Mouse (Mus musculus): ENCODE data around the gene Nmnat3. TPM values are rescaled to one million over a fixed set of nuclear protein-coding genes. Genes with fewer than 3 reads are reported as not detected.
A peak's percentile ranks its signal among the peaks of the same experiment; 100 is the strongest.

Nmnat3 gene
- polyA plus RNA-seq, 1 experiment from 2014 or later = 1.7 TPM

DNA sequence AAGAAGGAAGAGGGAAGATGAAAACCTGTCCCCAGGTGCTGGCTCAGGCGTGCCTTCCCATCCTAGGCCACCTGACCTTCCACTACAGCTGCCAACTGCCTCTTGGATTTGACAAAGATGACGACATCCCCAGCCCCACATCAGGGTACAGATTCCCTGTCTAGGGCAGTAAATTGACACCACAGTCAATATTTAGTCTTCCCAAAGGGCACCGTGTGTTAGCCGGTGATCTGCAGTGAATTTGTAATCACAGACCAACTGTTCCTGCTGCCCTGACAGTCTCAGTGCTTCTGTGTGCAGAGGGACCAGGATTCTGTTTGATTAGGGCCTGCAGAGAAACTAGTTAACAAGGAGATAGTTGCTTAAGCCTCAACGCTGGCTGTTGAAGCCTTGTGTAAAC, 7.1 kb upstream of the Nmnat3 start:
- Histone ChIP-seq H3K9me3 (ENCODE audit: control insufficient read depth, low read length) (no peaks in the 10 kb centered on the region), H3K9ac (no peak overlapping the region), H3K27me3 (ENCODE audit: control insufficient read depth, insufficient read depth, low read length) (no peaks in the 10 kb centered on the region), H3K4me2 (replicated peaks) (no peak overlapping the region), H3K4me1 (replicated peaks; ENCODE audit: control insufficient read depth, insufficient read depth, low read length) (0 out of 2 replicates have a peak, but pooled peaks cover 4% of the 10 kb centered on the region), H3K27ac (no peak overlapping the region), H3K36me3 (replicated peaks; ENCODE audit: control insufficient read depth, insufficient read depth) (no peaks in the 10 kb centered on the region), H3K4me3 (replicated peaks; ENCODE audit: low read length) (no peak overlapping the region)
- DNase-seq (ENCODE audit: low spot score) (no peak), ATAC-seq (ENCODE audit: low FRiP score) (no peak)
- WGBS = 65% methylated on average over 5 of the region's 5 CpGs

DNA sequence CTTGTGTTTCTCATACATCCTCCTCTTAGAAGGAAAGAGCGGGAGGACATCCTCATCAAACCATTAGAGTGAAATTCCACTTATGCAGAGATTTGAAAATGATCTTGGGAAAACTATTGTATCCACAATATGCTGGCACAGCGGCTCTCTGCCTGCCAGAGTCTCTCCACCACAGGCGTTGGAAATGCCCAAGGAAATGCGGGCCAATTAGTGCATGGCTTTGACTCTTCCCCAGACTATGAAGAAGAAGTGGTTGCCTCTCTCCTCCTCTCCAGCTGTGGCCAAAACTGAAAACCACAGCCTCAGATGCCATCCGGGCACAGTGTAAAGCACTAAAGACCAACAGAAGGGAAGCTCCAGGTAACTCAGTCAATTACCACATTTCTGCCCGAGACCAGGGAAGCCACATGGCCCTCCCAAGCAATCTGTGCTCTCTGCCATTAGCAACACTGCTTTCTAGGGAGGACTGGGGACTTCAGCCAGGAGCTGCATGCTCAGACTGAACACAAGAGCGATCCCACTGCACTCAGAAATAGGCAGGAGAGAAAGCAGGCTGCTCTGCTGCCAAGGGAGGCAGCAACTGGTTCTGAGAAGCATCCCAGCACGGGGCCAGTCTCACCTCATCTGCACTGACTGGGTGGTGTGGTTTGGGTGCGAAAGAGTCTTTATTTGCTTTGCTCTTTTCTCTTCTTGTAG, 1.5 kb upstream of the Nmnat3 start:
- no peak overlapping the region for H3K4me2 ChIP-seq (replicated peaks)
- ATAC-seq (ENCODE audit: low FRiP score) = no peak
- no peaks in the 10 kb centered on the region for H3K9me3 ChIP-seq (ENCODE audit: control insufficient read depth, low read length)
- WGBS = 80% methylated on average over 9 of the region's 9 CpGs
- H3K4me3 ChIP-seq (replicated peaks; ENCODE audit: low read length) = no peak overlapping the region
- no peak overlapping the region for H3K9ac ChIP-seq
- no peak overlapping the region for H3K27ac ChIP-seq
- DNase-seq (ENCODE audit: low spot score) = no peak
- H3K27me3 ChIP-seq (ENCODE audit: control insufficient read depth, insufficient read depth, low read length) = no peaks in the 10 kb centered on the region
- H3K36me3 ChIP-seq (replicated peaks; ENCODE audit: control insufficient read depth, insufficient read depth) = no peaks in the 10 kb centered on the region
- 0 out of 2 replicates have a peak, but pooled peaks cover 4% of the 10 kb centered on the region for H3K4me1 ChIP-seq (replicated peaks; ENCODE audit: control insufficient read depth, insufficient read depth, low read length)

DNA sequence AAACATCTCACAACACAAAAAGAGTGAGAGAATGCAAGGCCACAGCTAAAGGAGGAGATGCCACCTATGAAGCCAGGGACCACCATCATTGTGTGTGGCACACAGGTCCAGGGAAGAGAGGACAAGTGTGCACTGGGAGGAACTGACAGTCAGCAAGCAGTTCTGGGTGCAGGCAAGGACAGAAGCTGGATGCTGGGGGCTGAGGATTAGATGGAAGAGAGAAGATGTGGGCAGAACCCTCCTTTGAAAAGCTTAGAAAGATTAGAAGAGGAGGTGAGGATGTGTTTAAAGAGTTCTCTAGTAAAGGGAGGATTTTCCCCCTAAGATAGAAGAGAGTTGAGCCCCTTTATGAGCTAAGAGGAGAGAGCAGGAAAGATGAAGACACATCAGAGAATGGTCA, 2.4 kb downstream of the Nmnat3 start:
- no peak overlapping the region for H3K9ac ChIP-seq
- no peak overlapping the region for H3K4me2 ChIP-seq (replicated peaks)
- no peaks in the 10 kb centered on the region for H3K4me1 ChIP-seq (replicated peaks; ENCODE audit: control insufficient read depth, insufficient read depth, low read length)
- H3K4me3 ChIP-seq (replicated peaks; ENCODE audit: low read length) = no peak overlapping the region
- H3K9me3 ChIP-seq (ENCODE audit: control insufficient read depth, low read length) = no peaks in the 10 kb centered on the region
- ATAC-seq (ENCODE audit: low FRiP score) = no peak
- DNase-seq (ENCODE audit: low spot score) = no peak
- no peak overlapping the region for H3K27ac ChIP-seq
- H3K27me3 ChIP-seq (ENCODE audit: control insufficient read depth, insufficient read depth, low read length) = no peaks in the 10 kb centered on the region
- H3K36me3 ChIP-seq (replicated peaks; ENCODE audit: control insufficient read depth, insufficient read depth) = no peaks in the 10 kb centered on the region

DNA sequence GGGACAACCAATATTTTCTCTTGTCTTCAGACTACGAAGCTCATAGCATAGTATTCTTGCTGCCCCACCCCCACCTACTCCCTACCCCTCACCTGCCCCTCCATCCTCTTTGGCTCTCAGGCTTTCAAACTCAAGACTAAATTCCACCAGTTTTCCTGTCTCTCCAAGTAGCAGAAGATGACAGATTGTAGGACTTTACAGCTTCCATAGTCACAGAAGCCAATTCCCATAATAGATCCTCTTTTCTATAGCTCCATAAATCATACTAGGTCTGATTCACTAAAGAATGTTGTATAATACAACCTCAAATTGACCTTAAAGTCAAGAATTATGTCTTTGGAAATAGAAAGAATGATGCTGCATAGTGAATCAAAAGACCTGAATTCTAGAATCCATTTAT, 3.4 kb downstream of the Nmnat3 start:
- Histone ChIP-seq H3K27me3 (ENCODE audit: control insufficient read depth, insufficient read depth, low read length) (no peaks in the 10 kb centered on the region), H3K36me3 (replicated peaks; ENCODE audit: control insufficient read depth, insufficient read depth) (no peaks in the 10 kb centered on the region), H3K4me2 (replicated peaks) (no peak overlapping the region), H3K9me3 (ENCODE audit: control insufficient read depth, low read length) (no peaks in the 10 kb centered on the region), H3K4me1 (replicated peaks; ENCODE audit: control insufficient read depth, insufficient read depth, low read length) (no peaks in the 10 kb centered on the region), H3K4me3 (replicated peaks; ENCODE audit: low read length) (no peak overlapping the region), H3K9ac (no peak overlapping the region), H3K27ac (no peak overlapping the region)
- 94% methylated on average over 1 of the region's 1 CpGs for WGBS
- no peak for ATAC-seq (ENCODE audit: low FRiP score)
- no peak for DNase-seq (ENCODE audit: low spot score)

DNA sequence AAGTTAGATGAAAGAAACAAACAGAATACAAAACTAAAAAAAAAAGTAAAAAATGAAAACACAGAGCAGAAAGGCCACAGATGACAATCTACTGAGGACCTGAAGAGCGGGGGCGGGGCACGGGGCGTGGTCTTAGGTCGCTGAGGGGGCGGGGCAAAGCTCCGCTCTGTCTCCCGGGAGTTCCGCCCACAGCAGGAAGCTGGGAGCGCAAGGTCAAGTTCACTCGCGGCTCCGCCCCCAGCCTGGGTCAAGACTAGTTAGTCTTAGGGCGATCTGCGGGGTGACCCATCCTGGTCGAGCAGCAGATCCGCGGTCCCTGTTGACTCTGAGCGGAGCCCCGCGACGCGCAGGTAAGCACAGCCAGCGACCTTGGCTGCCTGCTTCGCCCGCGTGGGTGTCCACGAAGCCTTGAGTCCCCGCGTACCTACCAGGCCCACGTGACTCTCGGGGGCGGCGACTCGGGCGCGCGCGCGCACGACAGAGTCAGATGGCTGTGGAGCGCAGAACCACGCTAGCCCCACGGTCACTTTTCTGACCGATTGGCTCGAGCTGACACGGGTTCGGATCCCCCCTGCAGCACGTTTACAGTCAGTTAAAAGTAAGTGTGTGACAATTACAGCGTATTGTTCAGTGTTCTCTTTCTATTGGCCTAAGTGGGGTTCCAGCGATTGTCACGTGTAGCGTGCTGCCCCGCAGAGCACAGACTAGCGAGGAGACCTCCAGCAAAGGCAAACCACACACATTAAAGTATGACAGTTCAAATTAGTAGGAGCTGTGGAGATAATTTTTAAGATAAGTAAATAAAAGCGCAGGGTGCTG, 9.4 kb downstream of the Nmnat3 start:
- peak; percentile 76 for ATAC-seq (ENCODE audit: low FRiP score)
- Histone ChIP-seq H3K9ac (peak overlapping the region; percentile 54), H3K36me3 (replicated peaks; ENCODE audit: control insufficient read depth, insufficient read depth) (no peaks in the 10 kb centered on the region), H3K9me3 (ENCODE audit: control insufficient read depth, low read length) (no peaks in the 10 kb centered on the region), H3K27ac (peak overlapping the region; percentile 49; the same call in 1 of the 2 replicates), H3K4me3 (replicated peaks; ENCODE audit: low read length) (peak overlapping the region; percentile 43), H3K4me1 (replicated peaks; ENCODE audit: control insufficient read depth, insufficient read depth, low read length) (peaks cover 11% of the 10 kb centered on the region; the same call in 1 of the 2 replicates), H3K4me2 (replicated peaks) (peak overlapping the region; percentile 84), H3K27me3 (ENCODE audit: control insufficient read depth, insufficient read depth, low read length) (0 out of 2 replicates have a peak, but pooled peaks cover 4% of the 10 kb centered on the region)
- DNase-seq (ENCODE audit: low spot score) = peak; percentile 72
- 2% methylated on average over 56 of the region's 56 CpGs for WGBS

DNA sequence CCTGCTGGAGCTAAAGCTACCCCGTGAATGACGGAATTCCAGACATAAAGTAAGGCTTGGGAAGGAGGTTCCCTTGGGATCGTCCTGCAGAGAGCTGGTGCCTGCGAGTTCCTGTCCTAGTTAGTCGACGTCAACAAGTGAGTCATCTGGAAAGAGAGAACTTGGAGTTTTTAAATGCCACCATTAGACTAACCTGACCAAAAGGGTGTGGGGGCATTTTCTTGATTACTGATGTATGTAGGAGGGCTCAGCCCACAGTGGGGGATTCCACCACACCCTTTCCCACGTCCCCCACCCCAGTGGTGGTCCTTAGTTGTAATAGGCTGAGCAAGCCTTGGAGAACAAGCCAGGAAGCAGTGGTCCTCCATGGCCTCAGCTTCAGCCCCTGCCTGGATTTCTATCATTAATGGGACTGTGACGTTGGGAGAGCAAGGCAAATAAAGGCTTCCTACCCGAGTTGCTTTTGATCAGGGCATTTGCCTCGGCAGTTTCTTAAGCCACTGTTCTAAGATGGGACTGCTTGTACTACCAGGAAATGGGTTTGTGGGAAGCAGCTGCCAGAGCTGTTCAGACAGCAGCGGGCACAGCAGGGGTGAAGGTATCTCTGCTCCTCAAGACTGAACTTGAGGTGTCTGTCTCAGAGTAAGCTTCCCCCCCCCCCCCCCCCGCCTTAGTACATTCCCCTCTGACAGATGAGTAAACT, 10.2 kb downstream of the Nmnat3 start:
- ATAC-seq (ENCODE audit: low FRiP score) (no peak), DNase-seq (ENCODE audit: low spot score) (no peak)
- Histone ChIP-seq H3K36me3 (replicated peaks; ENCODE audit: control insufficient read depth, insufficient read depth) (no peaks in the 10 kb centered on the region), H3K9me3 (ENCODE audit: control insufficient read depth, low read length) (no peaks in the 10 kb centered on the region), H3K4me2 (replicated peaks) (peak overlapping the region; percentile 84), H3K27ac (no peak overlapping the region), H3K4me3 (replicated peaks; ENCODE audit: low read length) (peak overlapping the region; percentile 43), H3K4me1 (replicated peaks; ENCODE audit: control insufficient read depth, insufficient read depth, low read length) (peaks cover 11% of the 10 kb centered on the region; the same call in 1 of the 2 replicates), H3K9ac (peak overlapping the region; percentile 54), H3K27me3 (ENCODE audit: control insufficient read depth, insufficient read depth, low read length) (0 out of 2 replicates have a peak, but pooled peaks cover 4% of the 10 kb centered on the region)
- 18% methylated on average over 12 of the region's 12 CpGs for WGBS

DNA sequence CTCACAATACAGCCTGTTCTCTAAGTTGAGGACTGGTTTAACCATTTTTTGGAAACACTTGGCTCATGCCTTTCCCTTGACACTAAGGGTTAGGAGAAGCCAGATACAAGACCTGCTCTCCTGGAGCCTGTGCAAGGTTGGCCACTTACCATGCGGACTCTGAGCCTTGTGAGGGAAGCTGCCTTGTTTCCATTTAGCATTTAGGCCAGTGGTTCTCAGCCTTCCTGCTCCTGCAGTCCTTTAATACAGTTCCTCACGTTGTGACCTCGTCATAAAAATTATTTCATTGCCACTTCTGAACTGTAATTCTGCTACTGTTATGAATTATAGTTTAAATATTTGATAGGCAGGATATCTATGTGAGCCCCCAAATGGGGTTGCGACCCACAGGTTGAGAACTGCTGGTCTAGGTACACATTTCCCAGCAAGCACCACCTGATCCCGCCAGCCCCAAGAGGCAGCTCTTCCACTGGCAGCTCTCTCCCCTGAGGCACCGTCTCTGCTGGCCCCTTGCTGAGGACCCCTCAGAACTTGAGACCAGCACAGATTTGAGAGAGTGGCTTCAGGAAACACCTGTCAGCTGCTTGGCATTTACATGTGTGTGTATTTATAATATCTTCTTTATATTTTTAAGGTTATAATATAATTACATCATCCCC, 10.8 kb downstream of the Nmnat3 start:
- no peak overlapping the region for H3K4me2 ChIP-seq (replicated peaks)
- 0 out of 2 replicates have a peak, but pooled peaks cover 4% of the 10 kb centered on the region for H3K27me3 ChIP-seq (ENCODE audit: control insufficient read depth, insufficient read depth, low read length)
- no peaks in the 10 kb centered on the region for H3K9me3 ChIP-seq (ENCODE audit: control insufficient read depth, low read length)
- no peak for ATAC-seq (ENCODE audit: low FRiP score)
- 80% methylated on average over 6 of the region's 6 CpGs for WGBS
- H3K36me3 ChIP-seq (replicated peaks; ENCODE audit: control insufficient read depth, insufficient read depth) = no peaks in the 10 kb centered on the region
- peaks cover 11% of the 10 kb centered on the region for H3K4me1 ChIP-seq (replicated peaks; ENCODE audit: control insufficient read depth, insufficient read depth, low read length)
- no peak for DNase-seq (ENCODE audit: low spot score)
- no peak overlapping the region for H3K9ac ChIP-seq
- no peak overlapping the region for H3K27ac ChIP-seq
- H3K4me3 ChIP-seq (replicated peaks; ENCODE audit: low read length) = no peak overlapping the region

DNA sequence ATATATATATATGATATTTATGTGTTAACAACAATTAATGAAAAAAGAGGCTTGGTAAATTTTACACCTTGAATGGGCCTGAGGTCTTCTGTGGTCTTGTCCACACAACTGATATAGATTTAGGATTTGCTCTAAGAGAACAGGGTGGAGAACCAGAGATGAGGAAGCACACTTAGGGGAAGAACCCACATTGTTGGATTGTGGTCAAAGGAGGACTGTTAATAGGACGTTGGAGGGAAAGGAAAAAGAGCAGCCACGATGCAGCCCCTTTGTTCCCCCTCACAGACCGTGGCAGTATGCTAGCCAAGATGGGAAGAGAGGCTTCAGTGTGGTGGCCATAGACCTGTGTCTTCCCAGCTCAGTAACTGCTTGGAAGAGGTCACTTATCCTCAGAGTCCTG, 11.5 kb downstream of the Nmnat3 start:
- Histone ChIP-seq H3K27ac (no peak overlapping the region), H3K9ac (no peak overlapping the region), H3K36me3 (replicated peaks; ENCODE audit: control insufficient read depth, insufficient read depth) (no peaks in the 10 kb centered on the region), H3K4me3 (replicated peaks; ENCODE audit: low read length) (no peak overlapping the region), H3K4me1 (replicated peaks; ENCODE audit: control insufficient read depth, insufficient read depth, low read length) (peaks cover 11% of the 10 kb centered on the region), H3K4me2 (replicated peaks) (no peak overlapping the region), H3K9me3 (ENCODE audit: control insufficient read depth, low read length) (no peaks in the 10 kb centered on the region), H3K27me3 (ENCODE audit: control insufficient read depth, insufficient read depth, low read length) (0 out of 2 replicates have a peak, but pooled peaks cover 4% of the 10 kb centered on the region)
- DNase-seq (ENCODE audit: low spot score) (no peak), ATAC-seq (ENCODE audit: low FRiP score) (no peak)
- WGBS = 71% methylated on average over 3 of the region's 3 CpGs

All from hindbrain, embryonic 14.5 days (tissue).